Mouse (Mus musculus): Measurements from ENCODE around the gene Srsf5.
"Not testable (repeated sequence)": the region's sequence is repeated elsewhere in the genome, so short reads cannot be mapped to it uniquely, and the experiment has no call there.

Gene Srsf5

DNA sequence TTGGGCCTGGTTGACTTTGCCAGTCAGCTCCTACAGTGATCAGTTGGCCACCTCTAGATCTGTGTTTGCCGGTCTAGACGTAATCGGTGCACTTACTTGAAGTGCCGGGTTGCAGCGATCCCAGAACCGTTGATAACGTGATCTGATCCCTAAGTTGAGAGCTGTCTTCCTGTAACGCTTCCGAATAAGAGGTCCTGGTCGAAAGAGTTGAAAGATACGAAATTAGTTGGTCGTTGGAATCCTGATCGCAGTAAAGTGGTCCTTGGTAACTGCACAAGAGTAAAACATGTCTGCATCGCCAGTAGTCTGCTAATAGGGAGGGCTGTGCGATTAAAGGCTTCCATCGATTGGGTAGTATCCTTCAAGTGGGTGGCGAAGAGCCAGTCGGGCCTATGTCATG is 2.9 kb downstream of the Srsf5 start:
- DNase-seq (ENCODE audit: low spot score in 2 of 2) = no peak

DNA sequence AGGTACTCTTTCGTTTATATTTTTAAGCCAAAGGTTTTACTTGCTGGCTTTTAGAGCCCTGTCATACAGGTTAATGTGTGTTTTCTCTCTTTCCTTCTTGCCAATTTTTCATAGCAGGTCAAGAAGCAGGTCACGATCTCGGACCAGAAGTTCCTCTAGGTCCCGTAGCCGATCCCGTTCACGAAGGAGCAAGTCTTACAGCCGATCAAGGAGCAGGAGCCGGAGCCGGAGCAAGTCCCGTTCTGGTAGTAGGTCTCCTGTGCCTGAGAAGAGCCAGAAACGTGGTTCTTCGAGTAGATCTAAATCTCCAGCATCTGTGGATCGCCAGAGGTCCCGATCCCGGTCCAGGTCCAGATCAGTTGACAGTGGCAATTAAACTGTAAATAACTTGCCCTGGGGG is 4.3 kb downstream of the Srsf5 start:
- not testable (repeated sequence) for DNase-seq (ENCODE audit: low spot score in 2 of 2)

DNA sequence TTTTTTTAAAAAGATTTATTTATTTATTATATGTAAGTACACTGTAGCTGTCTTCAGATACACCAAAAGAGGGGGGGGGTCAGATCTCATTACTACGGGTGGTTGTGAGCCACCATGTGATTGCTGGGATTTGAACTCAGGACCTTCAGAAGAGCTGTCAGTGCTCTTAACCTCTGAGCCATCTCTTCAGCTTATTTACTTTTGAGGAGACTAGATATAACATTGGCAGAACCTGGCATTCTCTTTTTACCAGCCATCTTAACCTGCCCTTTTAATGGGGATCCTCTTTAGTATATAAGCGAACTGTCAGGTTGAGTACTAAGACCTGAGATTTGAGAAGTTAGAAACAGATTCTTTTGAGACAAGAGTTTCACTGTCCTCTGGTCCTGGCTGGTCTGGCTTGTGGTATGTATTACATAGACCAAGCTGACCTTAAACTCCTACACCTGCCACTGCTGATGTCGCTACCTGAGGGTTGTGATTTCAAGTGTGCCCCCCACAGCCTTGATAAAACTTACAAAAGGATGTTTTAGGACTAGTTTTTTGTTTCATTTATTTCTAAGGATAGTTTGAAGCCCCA is 6.4 kb downstream of the Srsf5 start:
- no peak for DNase-seq (ENCODE audit: low spot score in 2 of 2)

DNA sequence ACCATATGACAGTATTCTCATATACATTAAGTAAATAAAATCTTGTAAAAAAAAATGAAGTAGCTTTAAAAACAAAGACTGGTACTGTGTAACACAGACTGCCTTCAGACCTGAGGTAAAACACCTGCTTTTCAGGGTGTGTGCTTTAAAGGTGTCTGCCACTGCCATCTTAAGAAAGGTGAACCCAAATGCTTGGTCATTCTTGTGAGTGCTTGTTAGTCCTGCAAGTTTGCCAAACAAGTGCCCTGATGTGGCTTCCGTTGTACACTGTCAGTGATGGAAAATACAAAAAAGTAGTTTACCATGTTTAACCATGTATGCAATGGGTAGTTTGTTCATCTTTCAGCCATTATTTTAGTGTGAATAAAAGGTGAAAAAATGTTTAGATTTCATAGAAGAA is 7.2 kb downstream of the Srsf5 start:
- DNase-seq (ENCODE audit: low spot score in 2 of 2) = no peak

DNA sequence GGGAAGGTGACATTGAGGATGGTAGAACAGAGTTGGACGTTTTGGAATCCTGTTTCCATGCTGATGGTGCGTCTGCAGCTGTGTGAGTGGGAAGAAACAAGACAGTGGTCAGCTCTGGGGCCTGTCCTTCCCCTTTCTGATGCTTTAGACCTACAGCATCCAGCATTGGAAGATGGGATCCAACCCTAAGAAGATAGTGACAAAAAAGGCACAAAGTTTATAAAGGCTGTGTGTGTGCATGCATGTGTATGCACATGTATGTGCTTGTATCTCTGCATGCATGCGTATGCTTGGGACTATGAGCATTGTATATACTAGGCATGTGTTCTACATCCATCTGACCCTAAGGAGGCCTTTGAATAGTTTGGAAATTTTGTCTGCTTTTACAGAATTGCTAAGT is 10.7 kb downstream of the Srsf5 start:
- no peak for DNase-seq (ENCODE audit: low spot score in 2 of 2)

DNA sequence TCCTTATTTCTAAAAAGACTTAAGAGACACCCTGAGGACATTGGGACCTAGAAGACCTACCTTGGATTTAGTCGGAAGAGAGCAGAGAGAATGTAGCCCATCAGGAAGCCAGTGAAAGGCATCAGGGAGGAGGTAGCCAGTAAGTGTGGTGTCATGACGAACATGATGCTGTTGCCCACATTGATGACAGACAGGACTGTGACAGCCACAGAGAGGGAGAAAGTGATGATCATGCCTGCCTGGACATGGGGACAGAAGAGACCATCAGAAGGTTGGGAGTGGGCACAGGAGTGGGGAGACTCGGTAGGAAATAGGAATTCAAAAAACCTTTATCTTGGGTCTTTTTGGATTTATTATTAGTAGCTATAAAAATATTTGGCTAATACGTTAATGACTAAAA is 12.7 kb downstream of the Srsf5 start:
- DNase-seq (ENCODE audit: low spot score in 2 of 2) = no peak

DNA sequence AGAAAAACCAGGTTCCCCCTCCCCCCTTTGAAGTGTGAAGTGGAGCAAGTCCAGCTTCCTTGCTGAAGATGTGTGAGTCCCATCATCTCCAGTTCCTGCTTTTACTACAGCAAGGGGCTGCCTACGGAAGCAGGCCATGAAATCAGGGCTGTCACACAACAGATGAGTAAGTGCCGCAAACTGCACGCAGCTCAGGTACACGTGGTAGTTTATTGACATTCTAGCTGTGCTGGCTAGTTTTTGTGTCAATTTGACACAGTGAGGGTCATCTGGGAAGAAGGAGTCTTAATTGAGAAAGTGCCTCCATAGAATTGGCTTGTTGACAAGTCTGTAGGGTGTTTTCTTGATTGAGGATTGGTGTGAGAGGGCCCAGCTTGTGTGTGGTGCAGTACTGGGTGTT is 17.3 kb downstream of the Srsf5 start:
- DNase-seq (ENCODE audit: low spot score in 2 of 2) = no peak

DNA sequence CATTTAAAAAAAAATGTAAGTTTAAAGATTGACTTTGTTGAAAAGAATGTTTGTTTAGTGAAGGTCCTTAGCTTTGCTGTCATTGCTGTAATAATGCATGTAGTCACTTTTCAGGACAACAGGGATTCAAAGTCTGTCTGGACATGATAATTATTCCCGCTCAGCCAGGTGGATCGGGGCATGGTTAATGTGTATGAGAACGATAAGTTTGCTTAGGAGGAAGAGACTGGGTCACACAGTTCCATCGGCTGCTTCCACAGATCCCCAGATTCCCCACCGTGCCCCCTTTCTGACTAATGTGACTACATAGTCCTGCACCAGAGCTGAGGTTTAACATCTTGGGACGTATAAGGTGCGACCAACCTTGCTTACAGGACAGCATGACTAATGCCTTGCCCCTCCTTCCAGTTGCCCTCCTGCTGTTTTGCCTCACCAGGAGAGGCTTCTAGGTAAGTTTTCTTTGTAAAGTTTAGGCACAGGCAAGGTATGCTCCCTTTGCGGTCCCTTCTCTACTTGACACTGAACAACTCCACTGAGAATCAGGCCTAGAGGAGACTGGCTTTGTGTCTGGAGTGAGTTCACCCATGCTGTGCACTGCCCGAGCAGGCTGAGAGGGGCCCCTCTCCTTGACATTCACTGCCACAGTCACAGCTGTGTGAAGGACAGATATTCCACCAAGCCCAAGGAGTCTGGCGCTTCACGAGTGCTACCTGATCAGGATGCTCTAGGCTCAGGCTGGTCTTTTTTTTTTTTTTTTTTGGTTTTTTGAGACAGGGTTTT is 20.9 kb downstream of the Srsf5 start:
- DNase-seq (ENCODE audit: low spot score in 2 of 2) = no peak

DNA sequence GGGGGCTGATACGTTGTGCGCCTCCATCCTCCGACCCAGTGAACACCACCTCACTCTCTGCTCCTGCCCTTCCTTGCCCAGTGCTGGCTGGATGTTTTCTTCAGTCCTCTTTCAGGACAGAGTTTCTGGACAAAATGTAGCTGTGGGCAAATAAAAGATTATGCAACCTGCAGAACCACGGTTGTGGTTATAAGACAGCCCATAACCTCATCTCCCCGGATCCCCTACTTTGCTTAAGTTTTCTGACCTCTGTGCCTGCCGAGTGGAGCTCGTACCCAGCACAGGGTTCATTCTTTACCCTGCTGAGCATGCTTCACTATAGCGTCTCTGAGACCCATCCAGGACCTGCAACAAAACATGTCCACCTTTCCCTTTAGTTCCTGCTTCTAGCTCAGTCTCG is 22.6 kb downstream of the Srsf5 start:
- no peak for DNase-seq (ENCODE audit: low spot score in 2 of 2)

DNA sequence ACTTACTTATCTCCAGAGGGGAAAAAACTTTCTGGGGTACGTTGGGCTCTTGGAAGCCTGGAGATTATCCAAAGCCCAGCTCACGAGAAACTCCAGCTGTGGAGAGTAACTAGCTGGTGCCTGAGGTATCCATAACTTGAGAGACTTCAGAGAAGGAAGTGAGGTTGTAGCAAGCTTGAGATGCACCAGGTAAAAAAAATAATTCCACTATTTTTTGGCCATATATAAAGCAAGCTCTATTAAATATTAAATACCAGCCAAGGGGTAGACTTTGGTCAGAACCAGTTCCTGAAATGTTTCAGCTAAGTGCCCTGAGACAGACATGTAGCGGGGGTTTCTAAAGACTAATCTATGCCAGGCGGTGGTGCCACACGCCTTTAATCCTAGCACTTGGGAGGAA is 23.3 kb downstream of the Srsf5 start, which contains the start of gene Slc10a1:
TSS of gene Slc10a1 (minus strand) at position 101 of the 400 bp plus-strand sequence.
- no peak for DNase-seq (ENCODE audit: low spot score in 2 of 2)

DNA sequence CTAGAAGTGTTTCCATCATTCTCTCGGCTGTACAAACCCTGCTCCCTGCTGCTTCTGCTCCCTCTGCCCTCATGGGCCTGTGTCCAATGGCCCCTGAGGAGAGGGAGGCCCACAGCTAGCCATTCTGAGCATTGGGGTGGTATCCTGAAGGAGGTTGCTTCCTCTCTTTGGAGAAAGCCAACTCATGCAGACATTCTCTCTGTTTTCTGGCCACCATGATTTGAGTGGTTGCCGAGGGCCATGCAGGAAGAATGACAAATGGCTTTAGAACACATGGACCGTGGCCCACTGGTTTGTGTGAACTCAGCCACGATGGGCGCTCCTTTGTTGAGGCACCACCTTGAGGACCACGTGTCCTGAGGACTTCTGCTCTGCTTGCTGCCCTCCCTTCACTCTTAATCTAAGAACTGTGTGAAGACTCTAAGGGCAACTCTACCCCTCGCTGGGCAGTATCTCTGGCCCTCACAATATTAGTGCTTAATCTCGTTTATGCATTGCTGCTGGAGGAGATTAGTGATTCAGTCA is 24.9 kb downstream of the Srsf5 start:
- no peak for DNase-seq (ENCODE audit: low spot score in 2 of 2)

DNA sequence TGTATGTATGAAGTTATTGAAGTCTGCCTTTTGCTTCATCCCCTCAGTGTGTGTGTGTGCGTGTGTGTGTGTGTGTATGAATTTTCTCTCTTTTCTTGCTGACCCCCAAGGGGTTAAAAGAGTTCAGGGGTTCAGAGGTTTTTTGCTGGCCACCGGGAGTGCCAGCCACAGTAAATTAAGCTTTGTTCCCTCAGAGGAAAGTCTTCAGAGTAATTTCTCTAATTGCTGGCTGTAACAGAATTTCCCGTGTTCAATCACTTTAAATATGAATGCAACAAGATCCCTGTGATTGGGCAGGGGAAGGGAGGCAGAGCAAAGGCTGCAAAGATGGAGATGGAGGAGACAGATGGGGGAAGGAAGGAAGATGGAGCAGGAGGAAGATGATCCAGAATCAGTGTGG is 26.5 kb downstream of the Srsf5 start:
- no peak for DNase-seq (ENCODE audit: low spot score in 2 of 2)

DNA sequence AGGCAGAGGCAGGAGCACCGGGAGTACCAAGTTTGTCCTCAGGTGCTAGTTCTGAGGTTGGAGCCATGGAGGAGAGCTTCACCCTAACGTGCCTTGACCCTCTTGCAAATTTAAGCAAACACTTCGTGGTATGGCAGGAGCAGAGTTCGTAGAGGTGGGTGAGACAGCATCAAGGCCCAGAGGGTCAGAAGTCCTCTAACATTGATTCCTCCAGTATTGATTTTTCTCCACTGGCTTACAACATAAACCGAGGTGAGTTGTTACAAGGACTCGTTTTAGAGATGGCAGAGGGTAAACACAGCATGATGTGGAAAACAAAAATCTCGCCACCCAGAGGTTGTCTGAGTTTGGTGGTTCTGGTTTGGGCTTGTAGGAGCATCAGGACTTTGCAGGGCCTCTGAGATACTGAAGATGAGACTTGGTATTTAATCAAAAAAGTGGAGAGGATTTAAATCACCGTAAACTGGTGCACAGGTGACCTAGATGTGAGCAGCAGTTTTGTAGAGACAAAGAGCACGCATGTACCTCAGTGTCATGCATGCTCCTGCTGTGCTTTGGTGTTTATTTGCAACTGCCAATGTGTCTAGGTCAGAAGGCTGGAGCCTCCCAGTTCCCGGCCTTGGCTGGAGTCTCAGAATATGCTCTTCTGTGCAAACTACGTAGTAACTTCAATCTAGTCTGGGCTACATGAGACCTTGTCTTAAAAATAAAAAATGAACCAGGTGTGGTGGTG is 30.8 kb downstream of the Srsf5 start:
- DNase-seq (ENCODE audit: low spot score in 2 of 2) = no peak

DNA sequence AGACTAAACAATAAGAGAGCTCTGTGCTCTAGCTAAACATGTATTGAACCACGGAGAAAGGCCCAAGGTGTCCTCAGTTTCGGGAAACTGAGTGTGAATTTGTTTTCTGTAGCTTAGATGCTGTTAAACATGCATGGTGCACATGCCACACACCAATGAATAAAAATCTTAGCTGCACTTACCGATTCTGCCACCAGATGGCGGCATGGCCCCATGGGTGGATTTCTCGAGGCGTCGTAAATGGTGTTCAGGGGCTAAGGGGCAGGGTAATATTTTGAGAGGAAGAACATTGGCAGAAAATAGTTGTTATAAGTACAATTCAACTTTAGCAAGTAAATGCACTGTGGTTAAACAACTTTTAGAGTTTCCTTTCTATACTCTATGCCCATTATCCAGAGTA is 37.0 kb downstream of the Srsf5 start:
- peak in 1 of 2 experiments; percentile 56 for DNase-seq (ENCODE audit: low spot score in 2 of 2)

DNA sequence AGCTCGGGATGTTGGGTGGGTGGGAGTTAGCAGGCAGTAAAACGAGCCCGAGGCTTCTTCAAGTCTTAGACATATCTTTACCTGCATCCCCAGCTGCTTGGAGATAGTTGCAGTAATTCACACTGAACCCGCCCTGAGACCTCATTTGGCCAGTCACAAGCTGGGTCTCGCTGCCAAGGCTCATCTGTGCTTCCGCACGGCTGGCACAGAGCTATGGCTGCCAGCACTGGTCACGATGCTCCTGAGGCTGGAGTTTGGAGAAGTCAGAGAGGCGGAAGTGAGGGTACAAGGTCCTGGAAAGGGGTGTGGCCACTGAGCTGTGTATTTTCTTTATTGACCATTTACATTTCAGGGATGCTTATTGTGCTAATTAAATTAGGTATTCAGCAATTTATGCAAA is 38.4 kb downstream of the Srsf5 start:
- DNase-seq (ENCODE audit: low spot score in 2 of 2) = no peak

DNA sequence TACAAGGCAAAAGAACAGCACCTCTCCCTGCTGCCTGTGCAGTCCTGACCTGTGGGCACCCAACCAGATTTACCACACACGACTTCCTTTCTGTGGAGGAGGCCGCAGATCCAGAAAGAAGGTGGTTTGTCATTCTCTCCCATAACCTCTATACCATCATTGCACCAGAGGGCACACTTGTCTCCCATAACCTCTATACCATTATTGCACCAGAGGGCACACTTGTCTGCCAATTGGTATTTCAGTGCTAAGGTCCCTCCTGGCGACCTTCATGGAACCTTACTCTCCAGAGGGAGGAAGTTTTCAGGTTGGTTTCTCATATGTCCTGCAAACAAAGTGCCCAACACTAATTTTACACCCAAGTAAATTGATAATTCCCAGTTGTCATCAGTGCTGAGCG is 41.3 kb downstream of the Srsf5 start:
- no peak for DNase-seq (ENCODE audit: low spot score in 2 of 2)

DNA sequence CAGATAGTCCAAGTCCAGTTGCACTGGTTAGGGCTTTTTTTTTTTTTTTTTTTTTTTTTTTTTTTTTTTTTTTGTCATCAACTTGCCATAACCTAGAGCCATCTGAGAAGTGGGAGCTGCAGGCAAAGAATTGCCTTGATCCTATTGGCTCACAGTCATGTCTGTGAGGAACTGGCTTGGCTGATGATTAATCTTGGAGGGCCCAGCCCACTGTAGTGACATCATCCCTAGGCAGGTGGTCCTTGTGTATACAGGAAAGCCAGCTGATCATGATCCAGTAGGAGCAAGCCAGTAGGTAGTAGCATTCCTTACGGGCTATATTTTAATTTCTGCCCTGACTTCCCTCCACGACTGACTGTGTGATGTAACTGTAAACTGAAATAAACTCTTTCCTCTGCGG is 43.0 kb downstream of the Srsf5 start:
- no peak for DNase-seq (ENCODE audit: low spot score in 2 of 2)

DNA sequence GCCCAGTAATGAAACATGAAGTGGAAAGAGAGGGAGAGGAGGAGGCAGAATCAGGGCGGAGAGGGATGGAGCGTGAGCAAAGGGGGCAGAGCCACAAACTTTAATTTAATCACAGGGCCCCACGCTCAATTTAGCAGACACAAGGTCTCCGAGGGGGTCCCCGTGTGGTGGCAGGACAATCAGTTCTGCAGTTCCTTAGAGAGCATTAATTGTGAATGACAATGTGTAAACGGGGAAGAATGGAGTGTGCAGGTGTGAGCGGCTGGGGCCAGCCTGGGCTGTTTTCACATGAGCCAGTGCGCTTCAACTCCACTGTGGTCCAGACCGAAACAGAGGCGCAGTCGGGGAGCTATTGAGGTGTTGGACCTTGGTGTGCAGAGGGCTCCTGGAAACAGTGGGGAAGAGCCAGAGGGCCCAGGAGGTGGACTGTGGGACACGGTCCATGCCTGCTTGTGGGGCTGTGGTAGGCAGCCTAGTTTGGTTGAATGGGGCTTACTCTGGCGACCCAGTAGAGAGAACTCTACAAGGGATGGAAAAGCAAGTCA is 45.7 kb downstream of the Srsf5 start:
- no peak for DNase-seq (ENCODE audit: low spot score in 2 of 2)

DNA sequence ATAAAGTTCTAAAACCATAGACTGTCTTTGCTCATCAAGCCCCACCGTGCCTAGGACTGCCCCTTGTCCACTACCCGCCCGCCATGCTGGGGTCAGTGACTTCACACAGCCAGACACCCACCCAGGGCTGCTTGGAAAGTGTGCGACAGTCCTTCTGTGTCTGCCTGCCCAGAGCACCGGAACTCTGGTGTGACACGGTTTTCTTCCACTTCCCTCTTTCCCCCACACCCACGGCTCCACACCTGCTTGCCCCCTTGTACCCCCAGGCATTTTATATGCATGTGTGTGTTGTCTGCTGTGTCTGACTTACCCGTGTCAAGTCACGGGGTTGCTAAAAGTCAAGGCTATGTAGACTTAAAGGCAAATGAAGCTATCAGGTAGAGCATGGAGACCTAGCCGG is 46.5 kb downstream of the Srsf5 start:
- DNase-seq (ENCODE audit: low spot score in 2 of 2) = no peak

DNA sequence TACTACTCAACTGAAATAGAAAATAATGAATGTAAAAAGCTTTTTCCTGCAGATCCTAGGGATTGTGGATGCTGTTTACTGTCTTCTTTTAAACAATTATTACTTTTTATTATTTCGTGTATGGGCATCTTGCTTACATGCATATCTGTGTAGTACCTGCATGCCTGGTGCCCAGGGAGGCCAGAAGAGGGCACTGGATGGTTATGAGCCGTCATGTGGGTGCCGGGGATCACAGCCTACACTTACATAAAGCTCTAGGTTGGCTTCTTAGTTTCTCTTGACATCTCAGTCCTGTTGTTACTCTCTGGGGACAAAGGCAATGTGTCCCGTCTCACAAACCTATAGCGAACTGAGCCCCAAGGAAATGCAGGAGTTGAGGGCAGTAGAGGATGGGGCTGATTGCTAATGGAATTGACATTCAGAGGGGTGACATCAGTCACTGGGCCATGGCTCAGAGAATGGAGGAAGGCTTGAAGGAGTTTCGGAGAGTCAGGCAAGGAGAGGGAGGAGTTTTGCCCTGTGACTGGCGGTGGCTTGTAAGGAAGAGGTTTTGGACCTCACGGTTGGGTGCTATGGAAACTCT is 47.3 kb downstream of the Srsf5 start:
- DNase-seq (ENCODE audit: low spot score in 2 of 2) = no peak

DNA sequence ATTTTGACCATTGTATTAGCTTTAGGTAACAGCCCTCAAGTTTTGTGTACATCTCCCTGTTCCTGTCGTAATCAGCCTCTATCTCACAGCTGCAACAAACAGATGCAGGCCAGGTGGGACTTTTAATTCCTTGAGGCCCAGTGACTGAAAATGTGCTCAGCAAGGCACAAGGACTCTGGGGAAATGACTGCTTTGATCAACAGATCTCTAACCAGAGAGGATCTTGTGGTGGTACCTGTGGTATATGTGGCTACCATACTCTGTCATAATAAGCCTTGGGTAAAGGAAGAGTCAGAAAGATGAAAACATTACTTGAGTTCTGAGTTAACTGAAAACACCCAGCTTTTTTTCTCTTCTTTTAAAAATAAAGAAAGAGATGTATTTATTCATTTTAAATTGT is 48.5 kb downstream of the Srsf5 start:
- no peak for DNase-seq (ENCODE audit: low spot score in 2 of 2)

DNA sequence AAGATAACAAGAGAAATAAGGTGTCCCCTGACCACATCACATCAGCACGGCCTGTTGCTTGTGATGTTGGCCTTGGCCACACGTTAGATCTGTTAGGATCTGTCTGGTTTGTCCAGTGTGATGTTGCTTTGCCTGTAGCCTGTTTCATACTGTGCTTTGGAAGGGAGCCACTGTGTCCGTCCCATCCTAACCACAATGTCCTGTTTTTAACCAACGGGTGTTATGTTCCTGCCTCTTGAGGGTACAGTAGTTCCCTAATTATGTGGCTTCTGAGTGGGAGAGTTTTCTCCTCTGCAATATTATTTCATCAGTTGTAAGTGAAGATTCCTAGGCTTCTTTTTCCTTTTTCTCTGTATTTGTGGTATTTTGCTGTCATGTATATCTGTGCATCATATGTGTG is 50.0 kb downstream of the Srsf5 start:
- no peak for DNase-seq (ENCODE audit: low spot score in 2 of 2)

Data from heart, adult 9 months (tissue).